8 mouse cellular contexts compared by ENCODE assay signal in genomic region chr11:59964163-59964758, GRCm38 (mm10). TPM values are rescaled to one million over a fixed set of nuclear protein-coding genes. Genes with fewer than 3 reads are reported as not detected.
DNase-seq lines count a peak whose midpoint lies in the region; ATAC-seq and TF ChIP-seq lines count a peak whose summit lies in the region.

No protein-coding gene starts in this region.

- peaks cover 16% of the 10 kb centered on the region for H3K27me3 ChIP-seq in intestine, embryonic 14.5 days (replicated peaks; ENCODE audit: control insufficient read depth, insufficient read depth, low read length)
- H3K27me3 ChIP-seq in stomach, embryonic 16.5 days (ENCODE audit: control insufficient read depth, insufficient read depth, low read length): peaks cover 14% of the 10 kb centered on the region

- peaks cover 26% of the 10 kb centered on the region for H3K36me3 ChIP-seq in intestine, embryonic 14.5 days (ENCODE audit: control insufficient read depth, insufficient read depth, low read length)
- H3K36me3 ChIP-seq in stomach, embryonic 16.5 days (ENCODE audit: control insufficient read depth, insufficient read depth, low read length): no peaks in the 10 kb centered on the region

- peak overlapping the region; percentile 49 for H3K4me3 ChIP-seq in lung, adult 2 months (replicated peaks; ENCODE audit: extremely low read depth, low read depth, low read length)
- peak overlapping the region; percentile 46 for H3K4me3 ChIP-seq in intestine, embryonic 14.5 days (ENCODE audit: low read depth, low read length)
- H3K4me3 ChIP-seq in stomach, embryonic 16.5 days (replicated peaks; ENCODE audit: low read length): peak overlapping the region; percentile 54

- H3K9ac ChIP-seq in intestine, embryonic 14.5 days (ENCODE audit: low read length): peak overlapping the region; percentile 48
- H3K9ac ChIP-seq in stomach, embryonic 16.5 days (ENCODE audit: low read length): peak overlapping the region; percentile 74

- H3K4me2 ChIP-seq in intestine, embryonic 14.5 days (ENCODE audit: low read length): peak overlapping the region; percentile 97
- H3K4me2 ChIP-seq in stomach, embryonic 16.5 days (ENCODE audit: low read depth, low read length): peak overlapping the region; percentile 79

- H3K9me3 ChIP-seq in intestine, embryonic 14.5 days (ENCODE audit: control insufficient read depth, low read length): no peaks in the 10 kb centered on the region
- no peaks in the 10 kb centered on the region for H3K9me3 ChIP-seq in stomach, embryonic 16.5 days (replicated peaks; ENCODE audit: control insufficient read depth, low read length)

- WGBS in lung, adult 2 months: 1% methylated on average over 33 of the region's 33 CpGs
- 2% methylated on average over 33 of the region's 33 CpGs for WGBS in intestine, embryonic 14.5 days
- 2% methylated on average over 33 of the region's 33 CpGs for WGBS in stomach, embryonic 16.5 days

- peak; percentile 53 for DNase-seq in lung, adult 2 months
- DNase-seq in lung, postnatal 36 days: no peak
- DNase-seq in adrenal gland, postnatal 25 days: peak; percentile 33
- no peak for DNase-seq in intestine, embryonic 14.5 days (ENCODE audit: low spot score)
- peak; percentile 23 for DNase-seq in lung, postnatal 10 days
- DNase-seq in frontal cortex, postnatal 36 days (ENCODE audit: low spot score in 2 of 2): no peak

- ATAC-seq in erythroid progenitor cell, adult 5-6 weeks (replicated peaks; ENCODE audit: low FRiP score, poor library complexity, severe bottlenecking): peak; percentile 32
- peak; percentile 12 for ATAC-seq in intestine, embryonic 14.5 days (replicated peaks; ENCODE audit: low FRiP score, low TSS enrichment, low read depth)
- ATAC-seq in stomach, embryonic 16.5 days (ENCODE audit: insufficient read depth, low FRiP score): 0 out of 2 replicates have a peak, but pooled peaks have one; percentile 8

- no peak for TF ChIP-seq POLR2A in lung, adult 2 months (IDR thresholded peaks at IDR 0.05; ENCODE audit: borderline replicate concordance, extremely low read depth, low read depth, low read length)

- no peak overlapping the region for H3K27ac ChIP-seq in intestine, embryonic 14.5 days (ENCODE audit: low read depth)
- no peak overlapping the region for H3K27ac ChIP-seq in stomach, embryonic 16.5 days (ENCODE audit: low read length)

- H3K4me1 ChIP-seq in lung, adult 2 months (ENCODE audit: control insufficient read depth, insufficient read depth, low read length): peaks cover 7% of the 10 kb centered on the region; the same call in 1 of the 2 replicates
- H3K4me1 ChIP-seq in intestine, embryonic 14.5 days (replicated peaks; ENCODE audit: control insufficient read depth, insufficient read depth, low read length): peaks cover 14% of the 10 kb centered on the region
- H3K4me1 ChIP-seq in stomach, embryonic 16.5 days (ENCODE audit: control insufficient read depth, insufficient read depth, low read length): peaks cover 22% of the 10 kb centered on the region

- no peak for TF ChIP-seq CTCF in lung, adult 2 months (IDR thresholded peaks at IDR 0.05; ENCODE audit: insufficient read depth, low read length)

RNA-seq across cellular contexts. Expression of gene Rasd1, which starts 0.5 kb away (rescaled TPM):
- polyA plus RNA-seq in lung, adult 2 months (2012; rRNA removed): 3.0 and 4.3 TPM in 2 replicates
- 21.7 and 26.5 TPM in 2 replicates for total RNA-seq in adrenal gland, postnatal 25 days (2021)
- total RNA-seq in erythroid progenitor cell, adult 5-6 weeks (2015; ENCODE audit: low replicate concordance): not detected in 2 replicates
- not detected in 2 replicates for total RNA-seq in erythroid progenitor cell, adult 5-6 weeks (2017; ENCODE audit: low replicate concordance)
- polyA plus RNA-seq in intestine, embryonic 14.5 days (2014; fragmentation: Nextera tagmentation; extraction: Ambion mirVana): 1.4 and 2.0 TPM in 2 replicates
- 2.5 and 2.7 TPM in 2 replicates for polyA plus RNA-seq in stomach, embryonic 16.5 days (2015; fragmentation: Nextera tagmentation; extraction: Ambion mirVana)

RNA-seq across cellular contexts. Expression of gene Med9, which starts 16.3 kb away (rescaled TPM):
- polyA plus RNA-seq in lung, adult 2 months (2012; rRNA removed): 21.2 and 21.5 TPM in 2 replicates
- total RNA-seq in adrenal gland, postnatal 25 days (2021): 26.5 and 32.9 TPM in 2 replicates
- total RNA-seq in erythroid progenitor cell, adult 5-6 weeks (2015; ENCODE audit: low replicate concordance): 12.2 and 13.3 TPM in 2 replicates
- 9.6 and 13.5 TPM in 2 replicates for total RNA-seq in erythroid progenitor cell, adult 5-6 weeks (2017; ENCODE audit: low replicate concordance)
- polyA plus RNA-seq in intestine, embryonic 14.5 days (2014; fragmentation: Nextera tagmentation; extraction: Ambion mirVana): 41.0 and 41.5 TPM in 2 replicates
- 33.5 and 35.7 TPM in 2 replicates for polyA plus RNA-seq in stomach, embryonic 16.5 days (2015; fragmentation: Nextera tagmentation; extraction: Ambion mirVana)

Comparison
In these comparisons a context has a peak if more than half of its experiments do, and no peak if none do; other contexts are left out.
1. DNase-seq: peak in lung, adult 2 months (single experiment), adrenal gland, postnatal 25 days (single experiment) and lung, postnatal 10 days (single experiment); none in lung, postnatal 36 days (single experiment), intestine, embryonic 14.5 days (single experiment) and frontal cortex, postnatal 36 days (0 of 2).
2. Peak in every context shown above with its lines, with median percentiles within 50 percentile points of each other: H3K4me3 ChIP-seq and ATAC-seq.